Mouse (Mus musculus) liver, embryonic 16.5 days (tissue): ENCODE results near the gene Zfp704. TPM values are rescaled to one million over a fixed set of nuclear protein-coding genes. Genes with fewer than 3 reads are reported as not detected.
A peak's percentile ranks its signal among the peaks of the same experiment; 100 is the strongest.

Source experiments
- ATAC-seq: fragments of 200-750 bp; cut with Nextera tagmentation; 2 replicates; pipeline ENCODE4 v1.8.0; 2017; ENCODE audit warnings: low read depth, mild to moderate bottlenecking, moderate number of reproducible peaks, moderate library complexity
- H3K27ac ChIP-seq: fragments of 300-500 bp; sonication (generic); 2 replicates; pipeline ENCODE4 v1.5.1; 2014; ENCODE audit warnings: mild to moderate bottlenecking, low read length
- H3K27me3 ChIP-seq: fragments of 300-500 bp; sonication (generic); 2 replicates; pipeline ENCODE4 v1.6.1; 2014; ENCODE audit warnings: low read depth, low read length, mixed read lengths; ENCODE audit not compliant: control insufficient read depth, insufficient read depth
- H3K36me3 ChIP-seq: fragments of 300-500 bp; sonication (generic); 2 replicates; pipeline ENCODE4 v1.6.1; 2014; ENCODE audit warnings: mild to moderate bottlenecking; ENCODE audit not compliant: control insufficient read depth, insufficient read depth
- H3K4me1 ChIP-seq: fragments of 300-500 bp; sonication (generic); 2 replicates; pipeline ENCODE4 v1.6.1; 2014; ENCODE audit warnings: low read depth, low read length, mixed read lengths; ENCODE audit not compliant: control insufficient read depth
- H3K4me2 ChIP-seq: fragments of 300-500 bp; sonication (generic); 2 replicates; pipeline ENCODE4 v1.6.1; 2014; ENCODE audit warnings: low read depth, low read length, mixed read lengths
- H3K4me3 ChIP-seq: fragments of 300-500 bp; sonication (generic); 2 replicates; pipeline ENCODE4 v1.5.1; 2014; ENCODE audit warnings: low read depth, mild to moderate bottlenecking, low read length
- H3K9ac ChIP-seq: fragments of 300-500 bp; sonication (generic); 2 replicates; pipeline ENCODE4 v1.6.1; 2014; ENCODE audit warnings: low read depth, low read length
- H3K9me3 ChIP-seq: fragments of 300-500 bp; sonication (generic); replicated peaks from 2 replicates; pipeline ENCODE4 v1.6.1; 2016; ENCODE audit warnings: low read length; ENCODE audit not compliant: control insufficient read depth
- WGBS: fragments of 180-500 bp; shearing (Covaris S2); extraction: QIAGEN DNeasy Blood & Tissue Kit; methylation state at CpG from one replicate; pipeline ENCODE4 v1.1.7; 2014; ENCODE audit not compliant: insufficient replicate concordance; 5-methylcytosine and 5-hydroxymethylcytosine counted together
- polyA plus RNA-seq: library from polyadenylated mRNA; unstranded; fragments of >200 nt; fragmentation: Nextera tagmentation; extraction: Ambion mirVana; gene quantifications from 2 replicates; pipeline ENCODE4 v1.2.1, GENCODE M21; 2015

The Zfp704 gene
- polyA plus RNA-seq, 1 experiment from 2014 or later = 0.97 TPM

DNA sequence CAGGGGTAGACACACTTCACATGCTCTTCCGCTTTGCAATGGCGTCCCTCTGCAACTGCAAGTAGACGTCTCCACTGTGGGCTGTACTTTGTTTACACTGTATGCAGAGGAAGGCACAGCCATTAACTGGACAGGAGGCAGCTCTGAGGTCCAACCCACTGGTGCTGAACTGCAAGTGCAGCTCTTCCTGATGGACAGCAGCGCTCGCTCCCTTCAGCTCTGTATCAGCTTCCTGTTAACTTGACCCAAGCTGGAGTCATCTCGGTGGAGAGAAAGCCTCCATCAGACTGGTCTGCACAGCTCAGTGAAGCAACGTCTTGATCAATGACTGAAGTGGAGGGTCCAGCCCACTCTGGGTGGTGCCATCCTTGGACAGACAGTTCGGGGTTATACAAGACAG, 57.6 kb downstream of the Zfp704 start:
- ATAC-seq = peak; percentile 61; the same call in 1 of the 2 replicates
- H3K4me3 ChIP-seq = no peak overlapping the region
- no peak overlapping the region for H3K9ac ChIP-seq
- 36% methylated on average over 8 of the region's 8 CpGs for WGBS
- H3K9me3 ChIP-seq = no peaks in the 10 kb centered on the region
- H3K27ac ChIP-seq = no peak overlapping the region
- H3K36me3 ChIP-seq = no peaks in the 10 kb centered on the region
- H3K4me1 ChIP-seq = peaks cover 27% of the 10 kb centered on the region
- H3K27me3 ChIP-seq = no peaks in the 10 kb centered on the region
- H3K4me2 ChIP-seq = no peak overlapping the region

DNA sequence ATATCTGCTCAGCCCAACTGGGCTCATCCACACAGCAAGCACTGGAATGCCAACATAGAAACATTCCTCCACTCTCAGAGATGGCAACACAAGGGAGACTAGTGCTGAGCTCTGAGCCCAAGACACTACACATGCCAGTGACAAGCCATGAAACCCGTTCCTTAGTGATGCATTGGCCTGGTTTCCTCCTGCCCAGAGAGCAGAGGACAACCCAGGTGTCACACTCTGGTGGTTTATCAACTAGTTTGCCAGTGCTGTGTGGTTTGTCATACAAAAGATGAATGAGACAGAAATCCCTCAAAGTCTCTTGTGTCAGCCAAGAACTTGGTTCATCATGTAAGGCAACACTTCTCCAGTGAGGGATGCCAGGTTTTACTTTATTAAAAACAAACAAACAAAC, 59.0 kb downstream of the Zfp704 start:
- H3K27ac ChIP-seq = no peak overlapping the region
- H3K27me3 ChIP-seq = no peaks in the 10 kb centered on the region
- H3K4me2 ChIP-seq = no peak overlapping the region
- no peak overlapping the region for H3K4me3 ChIP-seq
- H3K36me3 ChIP-seq = no peaks in the 10 kb centered on the region
- no peak overlapping the region for H3K9ac ChIP-seq
- no peak for ATAC-seq
- peaks cover 35% of the 10 kb centered on the region for H3K4me1 ChIP-seq
- WGBS = 30% methylated on average over 1 of the region's 1 CpGs
- H3K9me3 ChIP-seq = no peaks in the 10 kb centered on the region

DNA sequence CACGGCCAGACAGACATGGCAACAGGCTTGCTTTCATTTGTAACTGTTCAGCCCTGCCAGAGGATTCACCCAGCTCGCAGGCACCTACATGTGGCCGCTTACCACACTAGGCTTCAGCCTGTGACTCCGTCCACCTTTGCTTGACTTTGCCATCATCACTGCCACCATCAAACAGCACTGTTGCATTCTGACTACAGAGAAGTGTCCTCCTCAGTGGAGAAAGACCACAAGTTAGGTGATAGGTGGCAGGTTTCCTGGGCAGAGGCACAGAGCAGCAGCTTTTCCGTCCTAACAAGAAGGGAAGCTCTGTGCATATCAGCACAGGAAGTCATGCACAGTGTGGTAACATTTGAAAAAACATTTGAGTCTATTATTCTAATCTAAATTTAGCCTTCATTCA, 60.1 kb downstream of the Zfp704 start:
- H3K4me2 ChIP-seq = no peak overlapping the region
- H3K27me3 ChIP-seq = no peaks in the 10 kb centered on the region
- ATAC-seq = no peak
- H3K4me3 ChIP-seq = no peak overlapping the region
- peaks cover 34% of the 10 kb centered on the region for H3K4me1 ChIP-seq
- no peaks in the 10 kb centered on the region for H3K9me3 ChIP-seq
- no peaks in the 10 kb centered on the region for H3K36me3 ChIP-seq
- no peak overlapping the region for H3K27ac ChIP-seq
- WGBS = 31% methylated on average over 5 of the region's 5 CpGs
- H3K9ac ChIP-seq = no peak overlapping the region

DNA sequence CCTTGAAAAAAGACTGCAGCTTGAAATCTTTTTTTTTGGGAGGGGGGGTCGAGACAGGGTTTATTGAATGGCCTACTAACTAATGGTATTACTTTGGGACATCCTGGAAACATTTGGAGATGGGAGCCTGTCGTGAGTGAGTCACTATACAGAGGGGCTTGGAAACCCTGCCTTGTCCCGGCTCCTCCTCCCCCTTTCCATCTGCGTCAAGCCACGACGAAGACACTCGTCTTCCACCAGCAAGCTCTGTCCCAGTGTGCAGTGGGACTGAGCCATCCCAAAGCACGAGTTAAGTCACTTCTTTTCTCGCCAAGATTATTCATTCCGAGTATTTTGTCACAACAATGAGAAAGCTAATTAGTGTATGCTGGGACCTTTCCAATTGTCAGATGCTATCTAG, 61.7 kb downstream of the Zfp704 start:
- Histone ChIP-seq H3K27me3 (no peaks in the 10 kb centered on the region), H3K36me3 (no peaks in the 10 kb centered on the region), H3K9ac (no peak overlapping the region), H3K4me1 (peaks cover 32% of the 10 kb centered on the region), H3K4me3 (no peak overlapping the region), H3K27ac (no peak overlapping the region), H3K4me2 (no peak overlapping the region), H3K9me3 (no peaks in the 10 kb centered on the region)
- ATAC-seq = no peak
- WGBS = 61% methylated on average over 10 of the region's 10 CpGs

DNA sequence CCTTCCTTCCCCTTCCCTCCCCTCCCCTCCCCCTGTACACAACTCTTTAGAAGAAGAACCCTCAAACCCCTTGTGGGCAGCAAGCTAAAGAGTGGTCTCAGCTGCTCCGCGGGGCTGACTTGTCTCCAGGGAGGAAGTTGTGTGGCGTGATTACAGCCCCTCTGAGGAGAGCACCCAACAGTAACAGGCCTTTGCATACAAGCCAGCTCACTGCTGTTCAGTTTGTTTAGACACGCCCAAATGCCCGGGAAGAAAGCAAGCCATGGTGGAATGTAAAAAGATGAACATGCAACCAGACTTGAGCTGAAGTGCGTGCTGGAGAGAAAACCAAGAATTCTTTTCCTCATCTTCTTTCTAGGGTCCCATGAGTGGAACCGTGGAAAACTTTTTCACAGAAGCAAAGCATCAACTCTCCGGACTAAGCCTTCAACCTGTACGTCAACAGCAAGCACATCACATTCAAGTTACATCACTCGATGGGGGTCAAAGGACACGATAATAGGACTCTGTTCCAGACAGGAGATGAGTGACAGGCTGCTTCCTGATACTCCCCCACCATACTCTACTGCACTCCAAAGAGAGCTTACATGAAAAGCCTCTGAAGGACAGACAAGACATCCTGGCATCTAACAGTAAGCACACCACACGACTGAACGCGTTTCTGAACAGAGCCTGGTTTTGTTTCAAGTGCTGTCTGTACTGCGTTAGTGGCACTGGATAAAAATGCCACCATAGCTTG, 62.8 kb downstream of the Zfp704 start:
- no peaks in the 10 kb centered on the region for H3K36me3 ChIP-seq
- H3K4me2 ChIP-seq = peak overlapping the region; percentile 35; the same call in 1 of the 2 replicates
- H3K27ac ChIP-seq = peak overlapping the region; percentile 52
- no peaks in the 10 kb centered on the region for H3K27me3 ChIP-seq
- H3K4me3 ChIP-seq = no peak overlapping the region
- peaks cover 27% of the 10 kb centered on the region for H3K4me1 ChIP-seq
- peak; percentile 81 for ATAC-seq
- WGBS = 15% methylated on average over 15 of the region's 15 CpGs
- H3K9ac ChIP-seq = no peak overlapping the region
- H3K9me3 ChIP-seq = no peaks in the 10 kb centered on the region

DNA sequence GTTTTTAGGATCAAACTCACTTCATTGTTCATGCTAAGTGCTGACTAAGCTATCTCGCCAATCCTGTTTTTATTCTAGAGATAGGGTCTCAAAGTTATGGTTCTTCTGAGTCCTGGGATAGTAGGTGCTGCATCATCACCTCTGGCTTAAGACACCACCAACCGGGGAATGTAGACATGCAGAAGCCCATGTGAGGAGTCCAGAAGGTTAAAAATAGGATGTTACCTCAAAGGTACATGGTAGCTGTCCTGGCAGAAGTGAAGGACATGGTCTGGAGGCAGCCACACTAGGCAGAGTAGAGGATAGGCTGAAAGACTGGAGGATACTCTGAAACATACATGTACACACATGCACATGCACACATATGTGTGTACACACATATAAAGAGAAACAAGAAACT, 65.5 kb downstream of the Zfp704 start:
- no peaks in the 10 kb centered on the region for H3K27me3 ChIP-seq
- H3K4me2 ChIP-seq = no peak overlapping the region
- H3K4me1 ChIP-seq = peaks cover 21% of the 10 kb centered on the region
- H3K4me3 ChIP-seq = no peak overlapping the region
- no peak overlapping the region for H3K9ac ChIP-seq
- no peaks in the 10 kb centered on the region for H3K9me3 ChIP-seq
- ATAC-seq = no peak
- WGBS = 60% methylated on average over 2 of the region's 2 CpGs
- H3K36me3 ChIP-seq = no peaks in the 10 kb centered on the region
- H3K27ac ChIP-seq = no peak overlapping the region

DNA sequence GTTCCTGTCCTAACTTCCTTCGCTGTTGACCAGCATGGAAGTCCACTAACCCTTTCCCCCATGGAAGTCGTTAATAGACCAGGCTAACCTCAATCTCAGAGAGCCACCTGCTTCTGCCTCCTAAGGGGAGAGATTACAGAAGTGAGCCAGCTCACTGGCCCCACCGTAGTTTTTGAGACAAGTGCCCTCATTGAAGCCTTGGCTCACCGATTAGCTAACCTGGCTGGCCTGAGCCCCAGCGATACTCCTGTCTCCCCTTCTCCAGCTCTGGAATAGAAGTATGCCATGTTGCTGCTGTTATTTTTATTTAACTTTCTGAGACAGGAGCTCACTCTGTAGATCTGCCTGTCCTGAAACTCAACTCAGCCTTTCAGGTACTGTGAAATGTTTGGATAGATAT, 66.0 kb downstream of the Zfp704 start:
- Histone ChIP-seq H3K27me3 (no peaks in the 10 kb centered on the region), H3K36me3 (no peaks in the 10 kb centered on the region), H3K9ac (no peak overlapping the region), H3K4me3 (no peak overlapping the region), H3K4me1 (peaks cover 19% of the 10 kb centered on the region), H3K4me2 (no peak overlapping the region), H3K27ac (no peak overlapping the region), H3K9me3 (no peaks in the 10 kb centered on the region)
- 65% methylated on average over 5 of the region's 5 CpGs for WGBS
- ATAC-seq = no peak

DNA sequence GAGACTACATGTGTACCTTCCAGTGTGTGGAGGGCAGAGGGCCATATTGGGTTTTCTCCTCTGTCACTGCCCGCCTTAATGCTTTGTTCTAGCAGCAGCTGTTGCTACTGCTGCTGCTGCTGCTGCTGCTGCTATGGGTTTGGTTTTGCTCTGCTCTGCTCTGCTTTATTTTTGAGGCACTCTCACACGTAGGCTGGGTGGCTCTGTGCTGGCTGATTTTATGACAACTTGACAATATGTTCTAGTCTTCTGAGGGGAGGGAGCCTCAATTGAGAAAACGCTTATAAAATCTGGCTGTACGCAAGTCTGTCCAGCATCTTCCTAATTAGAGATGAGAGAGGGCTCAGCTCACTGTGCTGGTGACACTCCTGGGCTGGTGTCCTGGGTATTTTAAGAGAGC, 66.4 kb downstream of the Zfp704 start:
- no peaks in the 10 kb centered on the region for H3K27me3 ChIP-seq
- H3K4me1 ChIP-seq = peaks cover 19% of the 10 kb centered on the region
- H3K27ac ChIP-seq = no peak overlapping the region
- H3K4me2 ChIP-seq = no peak overlapping the region
- no peak overlapping the region for H3K9ac ChIP-seq
- no peak overlapping the region for H3K4me3 ChIP-seq
- ATAC-seq = no peak
- H3K36me3 ChIP-seq = no peaks in the 10 kb centered on the region
- 73% methylated on average over 4 of the region's 4 CpGs for WGBS
- no peaks in the 10 kb centered on the region for H3K9me3 ChIP-seq

DNA sequence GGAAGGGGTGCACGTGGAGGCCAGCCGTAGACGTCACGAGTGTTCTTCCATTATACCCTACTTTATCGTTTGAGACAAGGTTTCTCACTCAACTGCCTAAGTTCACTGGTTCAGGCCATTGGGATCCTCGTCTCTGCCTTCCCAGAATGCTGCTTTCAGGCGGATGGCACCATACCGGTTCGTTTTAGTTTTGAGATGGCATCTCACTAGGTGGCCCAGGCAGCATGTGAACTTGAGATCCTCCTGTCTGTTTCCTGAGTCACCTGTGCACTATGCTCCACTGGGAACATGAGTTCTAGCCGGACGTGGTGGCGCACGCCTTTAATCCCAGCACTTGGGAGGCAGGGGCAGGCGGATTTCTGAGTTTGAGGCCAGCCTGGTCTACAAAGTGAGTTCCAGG, 68.3 kb downstream of the Zfp704 start:
- Histone ChIP-seq H3K9ac (no peak overlapping the region), H3K4me3 (no peak overlapping the region), H3K27me3 (no peaks in the 10 kb centered on the region), H3K36me3 (no peaks in the 10 kb centered on the region), H3K27ac (no peak overlapping the region), H3K4me1 (peaks cover 4% of the 10 kb centered on the region), H3K9me3 (no peaks in the 10 kb centered on the region), H3K4me2 (no peak overlapping the region)
- no peak for ATAC-seq
- 79% methylated on average over 14 of the region's 14 CpGs for WGBS
